18 mouse cellular contexts compared by ENCODE assay signal in genomic region chr11:23630664-23631063, GRCm38 (mm10). TPM values are rescaled to one million over a fixed set of nuclear protein-coding genes. Genes with fewer than 3 reads are reported as not detected.
DNase-seq lines count a peak whose midpoint lies in the region; ATAC-seq and TF ChIP-seq lines count a peak whose summit lies in the region.
"Had no signal": no experiment of that assay in that cellular context is flagged by ENCODE, and none has a peak within 500 bp of the region (broad histone marks: within the 10 kb centered on the region; RNA-seq: fewer than 3 reads in every experiment).

No protein-coding gene starts in this region.

- TF ChIP-seq CTCF in liver, postnatal 0 days (IDR thresholded peaks at IDR 0.05; ENCODE audit: low read depth), result peak; percentile 38

- ATAC-seq in hindbrain, embryonic 14.5 days (ENCODE audit: low FRiP score), result no peak
- no peak for ATAC-seq in hindbrain, embryonic 16.5 days
- ATAC-seq in liver, postnatal 0 days, result no peak
- ATAC-seq in liver, embryonic 11.5 days (replicated peaks; ENCODE audit: low FRiP score), result no peak
- ATAC-seq: activated CD4-positive, CD25-positive, alpha-beta regulatory T cell, adult 4 months; midbrain, embryonic 16.5 days had no signal

- no peak overlapping the region for H3K9ac ChIP-seq in hindbrain, embryonic 14.5 days
- H3K9ac ChIP-seq in hindbrain, embryonic 16.5 days (ENCODE audit: low read depth, low read length), result no peak overlapping the region
- no peak overlapping the region for H3K9ac ChIP-seq in liver, postnatal 0 days (replicated peaks)
- no peak overlapping the region for H3K9ac ChIP-seq in liver, embryonic 11.5 days (ENCODE audit: low read depth, low read length)
- H3K9ac ChIP-seq: embryonic facial prominence, embryonic 12.5 days; lung, embryonic 15.5 days had no signal

- no peak overlapping the region for H3K27ac ChIP-seq in hindbrain, embryonic 14.5 days
- H3K27ac ChIP-seq in hindbrain, embryonic 16.5 days (ENCODE audit: low read depth, low read length), result no peak overlapping the region
- H3K27ac ChIP-seq in liver, postnatal 0 days (ENCODE audit: low read depth), result no peak overlapping the region
- no peak overlapping the region for H3K27ac ChIP-seq in liver, embryonic 11.5 days (ENCODE audit: low read depth, low read length)
- H3K27ac ChIP-seq: embryonic facial prominence, embryonic 12.5 days; lung, embryonic 15.5 days had no signal

- H3K4me1 ChIP-seq in hindbrain, embryonic 14.5 days (replicated peaks; ENCODE audit: control insufficient read depth, insufficient read depth, low read length), result peaks cover 20% of the 10 kb centered on the region; the same call in 1 of the 2 replicates
- peaks cover 10% of the 10 kb centered on the region for H3K4me1 ChIP-seq in hindbrain, embryonic 16.5 days (ENCODE audit: control insufficient read depth, insufficient read depth, low read depth, low read length)
- peaks cover 8% of the 10 kb centered on the region for H3K4me1 ChIP-seq in liver, postnatal 0 days (ENCODE audit: insufficient read depth)
- H3K4me1 ChIP-seq in liver, embryonic 11.5 days (replicated peaks; ENCODE audit: control insufficient read depth, insufficient read depth, low read length), result peaks cover 7% of the 10 kb centered on the region

- no peaks in the 10 kb centered on the region for H3K9me3 ChIP-seq in hindbrain, embryonic 14.5 days (ENCODE audit: control insufficient read depth, low read length)
- no peaks in the 10 kb centered on the region for H3K9me3 ChIP-seq in hindbrain, embryonic 16.5 days (ENCODE audit: control insufficient read depth, low read length)
- no peaks in the 10 kb centered on the region for H3K9me3 ChIP-seq in liver, postnatal 0 days (ENCODE audit: low read length)
- H3K9me3 ChIP-seq in liver, embryonic 11.5 days (ENCODE audit: control insufficient read depth, low read length), result no peaks in the 10 kb centered on the region
- H3K9me3 ChIP-seq: embryonic facial prominence, embryonic 12.5 days; lung, embryonic 15.5 days had no signal

- no peak overlapping the region for H3K4me3 ChIP-seq in hindbrain, embryonic 14.5 days (replicated peaks; ENCODE audit: low read length)
- H3K4me3 ChIP-seq in hindbrain, embryonic 16.5 days (ENCODE audit: low read length), result no peak overlapping the region
- no peak overlapping the region for H3K4me3 ChIP-seq in liver, postnatal 0 days (ENCODE audit: low read depth, low read length)
- H3K4me3 ChIP-seq in liver, embryonic 11.5 days (ENCODE audit: low read depth, low read length), result no peak overlapping the region
- H3K4me3 ChIP-seq: embryonic facial prominence, embryonic 12.5 days; lung, embryonic 15.5 days had no signal

- peak overlapping the region; percentile 2; the same call in 1 of the 2 replicates for H3K4me2 ChIP-seq in hindbrain, embryonic 14.5 days (replicated peaks)
- no peak overlapping the region for H3K4me2 ChIP-seq in hindbrain, embryonic 16.5 days (ENCODE audit: low read length)
- no peak overlapping the region for H3K4me2 ChIP-seq in liver, postnatal 0 days (ENCODE audit: low read depth, low read length)
- H3K4me2 ChIP-seq in liver, embryonic 11.5 days, result no peak overlapping the region
- H3K4me2 ChIP-seq: embryonic facial prominence, embryonic 12.5 days; lung, embryonic 15.5 days had no signal

- H3K36me3 ChIP-seq in hindbrain, embryonic 14.5 days (replicated peaks; ENCODE audit: control insufficient read depth, insufficient read depth), result peaks cover 25% of the 10 kb centered on the region
- peaks cover 6% of the 10 kb centered on the region; the same call in 1 of the 2 replicates for H3K36me3 ChIP-seq in hindbrain, embryonic 16.5 days (ENCODE audit: control insufficient read depth, insufficient read depth, low read length)
- no peaks in the 10 kb centered on the region; the same call in 1 of the 2 replicates for H3K36me3 ChIP-seq in liver, postnatal 0 days (replicated peaks; ENCODE audit: insufficient read depth, low read length)
- H3K36me3 ChIP-seq in liver, embryonic 11.5 days (ENCODE audit: control insufficient read depth, insufficient read depth, low read length), result peaks cover 2% of the 10 kb centered on the region; the same call in 1 of the 2 replicates
- H3K36me3 ChIP-seq in splenic B cell, adult 2 months (ENCODE audit: control insufficient read depth, insufficient read depth, low read length, poor library complexity, severe bottlenecking), result no peaks in the 10 kb centered on the region
- H3K36me3 ChIP-seq: embryonic facial prominence, embryonic 12.5 days had no signal

- no peak for TF ChIP-seq EP300 in liver, postnatal 0 days (IDR thresholded peaks at IDR 0.05; ENCODE audit: low read depth)

- H3K27me3 ChIP-seq in hindbrain, embryonic 14.5 days (ENCODE audit: control insufficient read depth, insufficient read depth, low read length), result no peaks in the 10 kb centered on the region
- no peaks in the 10 kb centered on the region for H3K27me3 ChIP-seq in hindbrain, embryonic 16.5 days (replicated peaks; ENCODE audit: control insufficient read depth, insufficient read depth, low read length)
- H3K27me3 ChIP-seq in liver, postnatal 0 days (ENCODE audit: insufficient read depth, low read length), result no peaks in the 10 kb centered on the region
- H3K27me3 ChIP-seq in liver, embryonic 11.5 days (replicated peaks; ENCODE audit: control insufficient read depth, insufficient read depth, low read length), result no peaks in the 10 kb centered on the region
- H3K27me3 ChIP-seq in splenic B cell, adult 2 months (ENCODE audit: control insufficient read depth, insufficient read depth, low read length, poor library complexity, severe bottlenecking), result no peaks in the 10 kb centered on the region
- H3K27me3 ChIP-seq: CH12.LX; embryonic facial prominence, embryonic 12.5 days; lung, embryonic 15.5 days had no signal

- DNase-seq in hindbrain, embryonic 14.5 days (ENCODE audit: low spot score), result no peak
- DNase-seq in liver, postnatal 0 days, result no peak
- DNase-seq in liver, embryonic 11.5 days (ENCODE audit: low spot score), result no peak
- DNase-seq in CD4-positive helper T cell, adult 2 months (ENCODE audit: low read depth, low spot score), result peak; percentile 8
- peak; percentile 26 for DNase-seq in splenic B cell, adult 2 months (ENCODE audit: low read depth, low spot score)
- DNase-seq in thymus, postnatal 10 days (ENCODE audit: low spot score in 2 of 2), result no peak
- DNase-seq: adrenal gland, postnatal 25 days; cerebellum, adult 2 months; gastrocnemius, postnatal 10 days; kidney, adult 18-20 months; kidney, postnatal 25 days; right cerebral cortex, postnatal 14 days had no signal

RNA-seq across cellular contexts. Expression of gene 0610010F05Rik, which starts 2.8 kb away (rescaled TPM):
- 147 and 161 TPM in 2 replicates for polyA plus RNA-seq in hindbrain, embryonic 14.5 days (2014; fragmentation: Nextera tagmentation; extraction: Ambion mirVana)
- 113 and 115 TPM in 2 replicates for polyA plus RNA-seq in hindbrain, embryonic 16.5 days (2015; fragmentation: Nextera tagmentation; extraction: Ambion mirVana)
- polyA plus RNA-seq in liver, postnatal 0 days (2015; fragmentation: Nextera tagmentation; extraction: Ambion mirVana), result 8.3 and 9.1 TPM in 2 replicates
- polyA plus RNA-seq in liver, embryonic 11.5 days (2014; fragmentation: Nextera tagmentation; extraction: Ambion mirVana), result 21.3 and 26.6 TPM in 2 replicates

RNA-seq across cellular contexts. Expression of gene Pus10, which starts 34.8 kb away (rescaled TPM):
- 11.7 and 13.0 TPM in 2 replicates for polyA plus RNA-seq in hindbrain, embryonic 14.5 days (2014; fragmentation: Nextera tagmentation; extraction: Ambion mirVana)
- 10.6 and 11.6 TPM in 2 replicates for polyA plus RNA-seq in hindbrain, embryonic 16.5 days (2015; fragmentation: Nextera tagmentation; extraction: Ambion mirVana)
- 10.3 and 10.4 TPM in 2 replicates for polyA plus RNA-seq in liver, postnatal 0 days (2015; fragmentation: Nextera tagmentation; extraction: Ambion mirVana)
- polyA plus RNA-seq in liver, embryonic 11.5 days (2014; fragmentation: Nextera tagmentation; extraction: Ambion mirVana), result 28.2 and 32.6 TPM in 2 replicates

RNA-seq across cellular contexts. Expression of gene Pex13, which starts 35.1 kb away (rescaled TPM):
- 38.6 and 43.1 TPM in 2 replicates for polyA plus RNA-seq in hindbrain, embryonic 14.5 days (2014; fragmentation: Nextera tagmentation; extraction: Ambion mirVana)
- polyA plus RNA-seq in hindbrain, embryonic 16.5 days (2015; fragmentation: Nextera tagmentation; extraction: Ambion mirVana), result 29.3 and 32.5 TPM in 2 replicates
- 24.9 and 25.0 TPM in 2 replicates for polyA plus RNA-seq in liver, postnatal 0 days (2015; fragmentation: Nextera tagmentation; extraction: Ambion mirVana)
- polyA plus RNA-seq in liver, embryonic 11.5 days (2014; fragmentation: Nextera tagmentation; extraction: Ambion mirVana), result 21.0 and 27.6 TPM in 2 replicates

Comparison
In these comparisons a context has a peak if more than half of its experiments do, and no peak if none do; other contexts are left out.
1. DNase-seq: peak in CD4-positive helper T cell, adult 2 months (single experiment) and splenic B cell, adult 2 months (single experiment); none in hindbrain, embryonic 14.5 days (single experiment), liver, postnatal 0 days (single experiment), liver, embryonic 11.5 days (single experiment) and thymus, postnatal 10 days (0 of 2).